Comparison of ENCODE assay signal across 22 mouse cellular contexts in genomic region chrX:139037666-139038065, GRCm38 (mm10). TPM values are rescaled to one million over a fixed set of nuclear protein-coding genes. Genes with fewer than 3 reads are reported as not detected.
"Had no signal": no experiment of that assay in that cellular context is flagged by ENCODE, and none has a peak within 500 bp of the region (broad histone marks: within the 10 kb centered on the region; RNA-seq: fewer than 3 reads in every experiment).

No protein-coding gene starts in this region.

- H3K9ac ChIP-seq: liver, postnatal 0 days; lung, embryonic 15.5 days; midbrain, embryonic 13.5 days; midbrain, embryonic 15.5 days; neural tube, embryonic 12.5 days; stomach, embryonic 15.5 days had no signal

- H3K27ac ChIP-seq: lung, embryonic 15.5 days; macrophage; midbrain, embryonic 13.5 days; midbrain, embryonic 15.5 days; neural tube, embryonic 12.5 days; stomach, embryonic 15.5 days; stomach, postnatal 0 days had no signal

- H3K4me2 ChIP-seq: lung, embryonic 15.5 days; midbrain, embryonic 11.5 days; midbrain, embryonic 13.5 days; midbrain, embryonic 15.5 days; neural tube, embryonic 12.5 days; stomach, embryonic 15.5 days had no signal

- H3K4me3 ChIP-seq: lung, embryonic 15.5 days; megakaryocyte, embryonic 14.5 days; midbrain, embryonic 13.5 days; midbrain, embryonic 15.5 days; neural tube, embryonic 12.5 days; stomach, embryonic 15.5 days had no signal

- H3K9me3 ChIP-seq: lung, embryonic 15.5 days; megakaryocyte, embryonic 14.5 days; midbrain, embryonic 13.5 days; midbrain, embryonic 15.5 days; neural tube, embryonic 12.5 days; stomach, embryonic 15.5 days had no signal

- ATAC-seq: liver, postnatal 0 days; lung, postnatal 0 days; midbrain, embryonic 13.5 days; midbrain, embryonic 15.5 days had no signal

- H3K36me3 ChIP-seq: lung, embryonic 15.5 days; midbrain, embryonic 13.5 days; midbrain, embryonic 15.5 days; neural tube, embryonic 12.5 days; stomach, embryonic 15.5 days had no signal

- DNase-seq: liver, postnatal 0 days; lung, adult 2 months; lung, postnatal 14 days; lung, postnatal 36 days; right cerebral cortex, postnatal 14 days; thymus, adult 2 months; thymus, postnatal 36 days had no signal

- H3K27me3 ChIP-seq: lung, embryonic 15.5 days; megakaryocyte, embryonic 14.5 days; midbrain, embryonic 15.5 days; neural tube, embryonic 12.5 days; stomach, embryonic 15.5 days had no signal

- H3K4me1 ChIP-seq: lung, embryonic 15.5 days; megakaryocyte, embryonic 14.5 days; midbrain, embryonic 13.5 days; midbrain, embryonic 15.5 days; neural tube, embryonic 12.5 days; stomach, embryonic 15.5 days had no signal

RNA-seq across cellular contexts. Expression of gene Serpina7, which starts 47.4 kb away (rescaled TPM):
- total RNA-seq: megakaryocyte progenitor cell, adult 5-6 weeks; monocyte, adult 5-6 weeks; neutrophil, adult 5-6 weeks had no signal
- polyA plus RNA-seq: macrophage; midbrain, embryonic 11.5 days; midbrain, embryonic 13.5 days; midbrain, embryonic 15.5 days; neural tube, embryonic 12.5 days; neural tube, embryonic 14.5 days; spleen, adult 2 months had no signal

RNA-seq across cellular contexts. Expression of gene 4930513O06Rik, which starts 48.4 kb away (rescaled TPM):
- total RNA-seq: megakaryocyte progenitor cell, adult 5-6 weeks; neutrophil, adult 5-6 weeks had no signal
- polyA plus RNA-seq: lung, adult 2 months; lung, embryonic 15.5 days; lung, postnatal 0 days; macrophage; midbrain, embryonic 11.5 days; midbrain, embryonic 13.5 days; midbrain, embryonic 15.5 days; neural tube, embryonic 12.5 days; neural tube, embryonic 14.5 days; spleen, adult 2 months; stomach, embryonic 15.5 days; stomach, postnatal 0 days; thymus, adult 2 months had no signal
